Mouse (Mus musculus) E14TG2a.4 (cell line): Measurements from ENCODE around the gene Fam169a.

Experiments
- CTCF ChIP-seq: conservative IDR thresholded peaks from 2 replicates; pipeline ENCODE4 v1.5.1; 2014; ENCODE audit warnings: low read length
- NANOG ChIP-seq: IDR thresholded peaks from 2 replicates; pipeline ENCODE4 v1.6.1; 2014; ENCODE audit warnings: borderline replicate concordance, low read length, mixed read lengths
- POU5F1 ChIP-seq: IDR thresholded peaks from 2 replicates; pipeline ENCODE4 v1.6.1; 2014; ENCODE audit warnings: low read length, borderline replicate concordance

DNA sequence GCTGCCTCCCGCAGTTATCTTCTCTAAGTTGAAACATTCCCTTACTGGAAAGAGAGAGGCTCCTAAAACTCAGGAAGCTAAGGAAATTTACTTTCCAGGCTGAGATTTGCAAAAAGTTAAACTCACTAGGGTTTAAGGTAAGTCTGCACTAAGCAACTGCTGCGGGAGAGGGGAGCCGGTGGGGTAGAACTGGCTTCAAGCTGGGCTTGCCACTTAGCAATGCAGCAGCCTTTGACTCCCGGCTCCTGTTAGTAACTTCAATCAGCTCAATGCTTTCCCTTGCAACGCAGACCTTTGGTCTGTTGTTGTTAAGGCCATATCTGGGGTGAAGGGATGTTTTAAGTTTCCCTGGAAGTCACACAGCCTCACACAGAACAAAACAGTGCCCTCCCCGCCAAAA, 605 bp downstream of the Fam169a start:
- TF ChIP-seq CTCF (no peak), POU5F1 (no peak), NANOG (no peak)
